Mouse (Mus musculus) thymus, postnatal 25 days (tissue): ENCODE results near the gene 2010003K11Rik.
A peak's percentile ranks its signal among the peaks of the same experiment; 100 is the strongest.

Source experiments
- DNase-seq: peaks from one replicate; pipeline ENCODE4 v3.0.0; 2022

The 2010003K11Rik gene

GRCm38 (mm10) chr19:4496535-4497262 is 1.7 kb downstream of the 2010003K11Rik start:
- DNase-seq, result no peak

DNA sequence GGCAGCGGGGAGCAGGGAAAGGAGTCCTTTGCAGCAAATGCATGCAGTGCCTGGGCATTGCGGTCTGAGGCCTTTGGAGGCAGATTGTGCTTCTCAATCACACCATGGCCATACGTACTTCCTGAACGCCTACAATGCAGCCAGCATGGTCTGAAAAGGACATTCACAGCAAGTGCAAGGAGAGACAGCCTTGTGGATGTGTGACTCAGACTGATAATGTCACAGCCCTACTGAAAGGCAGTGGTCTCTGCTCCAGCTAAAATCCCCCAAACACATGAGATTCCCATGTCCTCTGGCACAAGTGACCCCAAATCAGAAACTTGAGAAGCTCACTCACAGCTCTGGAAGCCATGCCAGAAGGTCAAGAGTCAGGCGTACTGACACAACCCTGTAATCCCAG is 2.6 kb downstream of the 2010003K11Rik start:
- no peak for DNase-seq

DNA sequence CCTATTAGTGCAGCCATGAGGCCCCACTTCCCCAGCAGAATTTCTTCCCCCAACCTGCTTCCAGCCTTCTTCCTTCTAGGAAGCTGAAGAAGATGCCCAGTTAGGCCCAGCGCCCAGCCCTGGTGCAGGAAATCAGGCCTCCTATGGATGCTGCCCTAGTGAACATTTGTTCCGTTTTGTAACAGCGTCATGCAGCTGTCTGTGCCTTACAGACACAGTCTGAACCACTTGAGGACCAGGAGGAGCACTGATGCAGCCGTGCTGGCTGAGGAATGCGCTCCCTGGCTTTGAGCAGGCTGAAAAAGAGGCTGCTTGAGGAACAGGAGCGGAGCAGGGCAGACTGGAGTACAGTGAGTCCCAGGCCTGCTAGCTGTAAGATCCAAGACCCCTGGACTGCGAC is 3.7 kb downstream of the 2010003K11Rik start:
- no peak for DNase-seq

DNA sequence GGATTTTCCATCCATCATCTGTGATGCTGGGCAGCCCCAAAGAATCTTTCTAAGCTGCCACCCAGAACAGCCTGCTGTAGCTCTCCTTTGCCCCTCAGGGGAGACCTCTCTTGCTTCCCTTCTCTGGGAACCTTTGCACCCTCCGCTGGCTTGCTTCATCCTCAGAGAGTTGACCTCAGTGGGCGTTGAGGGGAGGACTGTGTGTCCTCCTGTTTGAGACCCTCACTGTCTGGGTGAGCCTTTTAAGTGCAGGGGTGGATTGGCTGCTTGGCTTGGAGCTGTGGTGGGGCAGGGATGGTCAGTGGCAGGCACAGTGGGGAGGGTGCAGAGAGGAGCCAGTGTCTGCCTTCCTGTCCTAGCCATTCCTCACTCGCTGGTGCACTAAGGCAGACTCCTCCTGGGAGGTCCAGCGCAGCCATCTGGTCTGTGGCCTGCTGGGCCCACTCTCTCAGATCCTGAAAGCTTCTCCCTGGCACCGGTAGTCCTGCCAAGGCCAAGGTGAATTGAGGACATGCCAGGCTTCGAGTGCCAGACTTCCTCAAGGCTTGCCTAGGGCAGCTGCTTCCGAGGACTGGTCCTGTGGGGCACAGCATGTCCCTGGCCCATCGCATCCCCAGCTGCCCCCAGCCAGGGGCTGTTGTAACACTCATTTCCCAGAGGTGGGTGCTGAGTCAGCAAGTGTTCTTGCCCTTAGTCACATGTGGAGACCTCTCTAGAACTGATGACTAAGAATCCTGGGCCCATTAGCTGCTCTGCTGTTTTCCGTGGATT is 5.7 kb downstream of the 2010003K11Rik start:
- DNase-seq, result no peak

- no peak for DNase-seq
Measured at GRCm38 (mm10) chr19:4491080-4491695, 7.2 kb downstream of the 2010003K11Rik start.

DNA sequence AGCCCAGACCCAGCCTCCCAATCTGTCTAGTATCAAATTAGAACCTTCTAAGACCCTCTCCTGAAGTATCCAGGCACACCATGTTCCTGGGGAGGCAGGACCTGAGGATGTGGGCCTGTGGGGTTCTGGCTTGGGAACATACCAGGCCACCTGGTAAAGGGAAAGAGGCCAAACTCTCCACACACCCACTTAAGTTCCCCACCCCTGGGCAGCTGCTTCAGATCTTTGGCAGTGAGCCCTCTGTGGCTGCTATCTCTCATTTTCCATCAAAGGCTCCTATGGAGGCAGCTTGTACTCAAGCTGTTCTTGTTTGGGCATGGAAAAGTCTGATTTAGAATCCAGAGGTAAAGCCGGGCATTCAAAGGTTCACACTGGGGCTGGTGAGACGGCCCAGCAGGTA is 10.5 kb downstream of the 2010003K11Rik start:
- no peak for DNase-seq

DNA sequence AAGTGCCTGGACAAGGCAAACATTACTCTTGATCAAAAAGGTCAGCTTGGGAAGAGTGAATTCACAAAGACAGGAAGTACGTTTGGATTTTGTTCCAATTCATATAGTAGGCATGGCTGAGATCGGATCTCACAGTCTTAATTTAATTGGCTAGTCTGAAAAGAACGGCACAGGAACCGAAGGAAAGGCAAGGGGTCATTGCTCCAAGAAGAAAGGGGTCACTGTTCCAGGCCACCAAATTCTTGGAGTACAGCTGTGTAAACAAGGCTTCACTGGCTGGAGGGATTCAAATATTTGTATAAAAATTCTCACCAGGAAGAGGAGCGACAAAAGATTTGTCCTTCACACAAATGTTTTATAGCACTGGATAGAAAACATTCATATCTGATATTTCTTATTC is 13.4 kb downstream of the 2010003K11Rik start:
- no peak for DNase-seq

- no peak for DNase-seq
Measured at GRCm38 (mm10) chr19:4482111-4482859, 16.1 kb downstream of the 2010003K11Rik start.

DNA sequence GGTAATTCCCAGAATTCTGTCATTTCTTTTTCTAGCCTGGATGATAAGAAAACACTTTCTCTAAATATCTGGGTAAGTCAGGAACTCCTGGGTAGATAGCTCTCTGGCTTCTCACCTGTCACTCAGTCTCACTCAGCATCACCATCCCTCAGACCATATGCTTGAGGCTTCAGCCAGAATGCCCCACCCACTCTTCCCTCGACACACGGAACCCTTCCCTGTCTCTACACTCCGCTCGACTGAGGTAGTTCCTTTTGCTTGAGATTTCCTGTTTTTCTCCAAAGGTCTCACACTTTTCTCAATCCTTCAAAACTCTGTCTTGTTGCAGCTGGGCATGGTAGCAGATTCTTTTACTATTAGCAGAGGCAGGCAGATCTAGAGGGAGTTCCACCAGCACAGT is 17.1 kb downstream of the 2010003K11Rik start:
- DNase-seq, result no peak

GRCm38 (mm10) chr19:4480041-4480440 is 18.3 kb downstream of the 2010003K11Rik start:
- no peak for DNase-seq

DNA sequence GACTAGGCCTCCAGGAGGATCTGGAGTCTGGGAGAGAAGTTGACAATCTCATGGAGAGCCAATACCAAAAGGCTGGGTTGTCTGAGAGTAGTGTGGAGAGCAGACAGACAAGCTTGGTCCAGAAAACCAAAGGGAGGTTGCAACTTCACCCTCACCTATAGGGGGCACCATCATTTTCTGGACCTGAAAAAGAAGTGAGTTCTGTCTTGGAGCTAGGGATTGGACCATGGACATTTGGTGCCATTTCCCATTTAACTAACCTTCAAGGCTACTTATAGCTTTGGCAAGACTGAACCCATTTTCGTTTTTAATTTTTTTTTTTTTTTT is 20.2 kb downstream of the 2010003K11Rik start:
- DNase-seq, result no peak

- no peak for DNase-seq
Measured at GRCm38 (mm10) chr19:4477345-4478189, 20.8 kb downstream of the 2010003K11Rik start, which contains the start of gene Syt12. Gene Syt12, minus strand, starts transcription at chr19:4477447.

DNA sequence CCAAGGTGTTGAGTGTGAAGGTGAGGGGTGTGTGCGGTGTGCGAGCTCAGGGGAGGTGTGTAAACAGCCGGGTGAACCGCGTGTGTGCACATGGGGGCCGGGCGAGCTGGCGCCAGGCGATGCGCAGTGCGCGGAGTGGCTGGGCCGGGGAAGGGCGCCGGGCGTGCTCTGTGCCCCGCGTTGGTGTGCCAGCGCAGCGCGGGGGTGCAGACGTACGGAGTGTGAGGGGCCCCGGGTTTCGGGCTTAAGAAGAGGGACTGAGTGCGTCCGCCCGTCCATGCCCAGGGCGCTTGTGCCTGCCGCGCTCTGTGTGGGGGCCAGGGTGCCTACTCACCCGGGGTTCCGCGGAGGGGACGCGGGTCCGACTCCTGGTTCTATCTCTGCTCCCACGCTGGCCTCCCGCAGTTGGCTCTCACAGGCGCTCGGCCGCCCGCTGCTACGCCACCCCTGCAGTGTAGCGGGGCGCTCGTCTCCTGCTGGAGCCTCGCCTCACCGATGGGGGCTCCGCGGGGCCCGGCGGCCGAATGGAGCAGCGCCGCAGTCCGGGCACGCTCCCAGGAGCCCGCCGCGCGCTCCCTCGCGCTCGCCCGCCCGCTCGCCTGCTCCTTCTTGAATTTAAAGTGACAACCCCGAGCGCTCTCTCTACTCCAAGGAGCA is 21.7 kb downstream of the 2010003K11Rik start:
- DNase-seq, result no peak

DNA sequence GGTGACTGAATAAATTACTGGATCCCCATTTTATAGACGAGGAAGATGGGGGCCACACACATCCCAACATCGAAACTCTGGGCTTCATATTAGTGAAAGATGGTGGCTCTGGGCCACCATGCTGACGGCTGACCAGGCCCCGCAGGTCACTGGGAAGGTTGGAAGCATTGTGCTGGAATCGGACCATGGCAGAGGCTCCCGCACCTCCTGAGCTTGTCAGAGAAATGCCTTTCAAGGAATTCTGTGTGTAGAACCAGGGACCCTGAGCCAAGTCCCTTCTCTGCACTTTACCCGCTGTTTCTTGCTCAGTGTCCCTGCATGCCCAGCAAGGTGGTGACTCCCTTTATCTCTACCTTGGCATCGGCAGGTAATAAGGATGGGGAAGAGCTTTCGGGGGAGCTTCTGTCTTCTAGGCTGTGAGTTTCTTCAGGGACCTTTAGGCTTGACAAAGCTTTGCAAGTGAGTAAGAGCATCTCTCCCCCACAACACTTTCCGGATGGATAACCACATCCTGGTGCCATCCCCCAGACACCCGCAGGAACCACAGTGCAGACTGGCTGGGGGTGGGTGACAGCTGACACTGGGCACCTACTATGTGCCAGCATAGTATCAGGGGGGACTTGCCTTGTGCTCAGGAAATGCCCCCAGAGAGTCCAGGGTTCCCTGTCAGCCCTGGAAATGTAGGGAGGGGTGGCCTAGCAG is 23.0 kb downstream of the 2010003K11Rik start:
- peak; percentile 43 for DNase-seq

DNA sequence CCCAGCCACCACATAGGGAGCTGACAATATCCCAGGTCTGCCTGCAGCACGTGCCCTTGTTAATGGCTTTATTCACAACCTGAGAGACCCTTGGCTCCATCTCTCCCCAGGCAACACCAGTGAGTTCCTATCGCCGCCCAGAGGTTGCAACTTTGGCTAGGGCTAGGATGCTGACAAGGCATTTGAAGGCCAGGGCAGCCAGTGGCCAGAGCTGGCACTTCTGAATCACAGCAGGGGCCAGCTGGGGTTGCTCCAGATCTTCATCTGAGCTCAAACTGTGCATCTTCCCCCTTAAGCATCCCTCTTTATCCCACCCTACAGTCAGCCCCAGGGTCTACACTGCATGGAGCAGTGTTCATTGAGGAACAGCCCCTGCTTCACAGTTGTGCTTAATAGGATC is 23.6 kb downstream of the 2010003K11Rik start:
- no peak for DNase-seq

DNA sequence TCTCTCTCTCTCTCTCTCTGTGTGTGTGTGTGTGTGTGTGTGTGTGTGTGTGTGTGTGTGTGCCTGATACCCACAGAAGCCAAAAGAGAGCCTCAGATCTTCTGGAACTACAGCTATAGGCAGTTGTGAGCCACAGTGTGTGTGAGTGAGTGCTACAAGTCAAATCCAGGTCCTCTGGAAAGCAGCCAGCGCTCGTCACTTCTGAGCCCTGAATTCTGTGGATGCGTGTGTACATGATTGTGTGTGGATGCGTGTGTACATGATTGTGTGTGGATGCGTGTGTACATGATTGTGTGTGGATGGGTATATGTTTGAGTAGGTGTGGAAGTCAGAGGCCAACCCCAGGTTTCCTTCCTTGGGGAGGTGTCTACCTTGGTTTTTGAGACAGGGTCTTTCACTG is 24.8 kb downstream of the 2010003K11Rik start:
- no peak for DNase-seq

- DNase-seq, result peak; percentile 32
Measured at GRCm38 (mm10) chr19:4468363-4468762, 30.0 kb downstream of the 2010003K11Rik start.

GRCm38 (mm10) chr19:4464666-4465065 is 33.7 kb downstream of the 2010003K11Rik start:
- no peak for DNase-seq

GRCm38 (mm10) chr19:4461981-4462380 is 36.4 kb downstream of the 2010003K11Rik start:
- DNase-seq, result no peak

GRCm38 (mm10) chr19:4456227-4456626 is 42.2 kb downstream of the 2010003K11Rik start:
- DNase-seq, result peak; percentile 59
